In the genomic region with DNA sequence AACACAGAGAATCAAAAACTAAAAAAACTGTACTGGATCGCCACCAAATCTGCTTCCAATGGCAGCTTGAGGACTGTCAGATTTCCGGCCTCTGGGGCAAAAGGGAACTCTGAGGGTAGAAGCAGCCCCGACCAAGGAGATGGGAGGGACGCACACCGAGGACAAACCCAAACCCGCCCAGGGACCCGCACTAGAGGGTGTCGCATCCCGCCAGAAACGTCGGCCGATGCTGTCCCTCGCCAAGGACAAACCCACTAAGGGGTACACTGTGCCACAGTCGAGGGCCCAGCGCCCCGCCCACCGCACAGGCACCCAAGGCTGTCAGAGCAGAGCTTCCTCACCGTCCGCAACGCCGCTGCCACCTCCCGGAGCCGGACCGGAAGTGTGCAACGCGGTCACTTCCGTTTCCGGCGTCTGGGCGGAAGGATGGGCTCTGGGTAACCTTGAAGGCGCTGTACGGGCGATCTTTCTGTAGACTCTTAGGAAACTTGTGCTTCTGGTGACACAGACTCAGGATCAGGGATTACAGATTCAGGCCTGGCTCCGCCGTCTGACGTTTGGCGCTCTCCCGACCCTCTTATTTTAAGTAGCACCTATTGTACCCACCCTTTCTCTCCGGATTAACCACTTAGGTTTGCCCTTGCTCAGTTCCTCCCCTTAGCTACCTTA, we compare ENCODE assay signal across 8 mouse cellular contexts. TPM values are rescaled to one million over a fixed set of nuclear protein-coding genes. Genes with fewer than 3 reads are reported as not detected.
DNase-seq lines count a peak whose midpoint lies in the region; ATAC-seq lines count a peak whose summit lies in the region.

A gene (minus strand): TSS at position 416 of the 669 bp plus-strand sequence.

- H3K27me3 ChIP-seq in forebrain, embryonic 14.5 days (replicated peaks; ENCODE audit: control insufficient read depth, insufficient read depth, low read length), result no peaks in the 10 kb centered on the region
- H3K27me3 ChIP-seq in neural tube, embryonic 15.5 days (replicated peaks), result no peaks in the 10 kb centered on the region; the same call in 1 of the 2 replicates

- DNase-seq in ES-CJ7 (ENCODE audit: low read depth, low spot score), result peak; percentile 88
- peak; percentile 86 for DNase-seq in cerebellum, adult 11 months
- DNase-seq in forebrain, embryonic 14.5 days (ENCODE audit: low spot score), result peak; percentile 91
- DNase-seq in heart, postnatal 14 days, result peak; percentile 91 to 94
- peak; percentile 91 for DNase-seq in layer of hippocampus, adult 11-12 months (ENCODE audit: low spot score)
- DNase-seq in lung, adult 18-20 months, result peak; percentile 89 to 91
- DNase-seq in testis, postnatal 14 days (ENCODE audit: low spot score), result peak; percentile 89

- peak within 1 kb of the TSS; percentile 70 for H3K9ac ChIP-seq in forebrain, embryonic 14.5 days (ENCODE audit: low read length)
- H3K9ac ChIP-seq in neural tube, embryonic 15.5 days (replicated peaks), result peak within 1 kb of the TSS; percentile 78

- peak within 1 kb of the TSS; percentile 81 for H3K27ac ChIP-seq in forebrain, embryonic 14.5 days (ENCODE audit: low read depth, low read length)
- H3K27ac ChIP-seq in neural tube, embryonic 15.5 days (replicated peaks), result peak within 1 kb of the TSS; percentile 95

- H3K36me3 ChIP-seq in forebrain, embryonic 14.5 days (ENCODE audit: control insufficient read depth, insufficient read depth, low read length), result peaks cover 16% of the 10 kb centered on the region
- H3K36me3 ChIP-seq in neural tube, embryonic 15.5 days, result peaks cover 9% of the 10 kb centered on the region

- WGBS in forebrain, embryonic 14.5 days, result under 1% methylated on average over 39 of the region's 39 CpGs
- under 1% methylated on average over 39 of the region's 39 CpGs for WGBS in neural tube, embryonic 15.5 days

- H3K4me1 ChIP-seq in forebrain, embryonic 14.5 days (ENCODE audit: control insufficient read depth, insufficient read depth, low read length), result peaks cover 18% of the 10 kb centered on the region
- peaks cover 34% of the 10 kb centered on the region for H3K4me1 ChIP-seq in neural tube, embryonic 15.5 days

- peak; percentile 99 for ATAC-seq in forebrain, embryonic 14.5 days
- ATAC-seq in neural tube, embryonic 15.5 days (ENCODE audit: low FRiP score), result peak; percentile 99

- intact Hi-C loops in heart, postnatal 14 days (cut with DNase I), result no loop called here

- H3K4me2 ChIP-seq in forebrain, embryonic 14.5 days (ENCODE audit: low read length), result peak within 1 kb of the TSS; percentile 74
- H3K4me2 ChIP-seq in neural tube, embryonic 15.5 days, result peak within 1 kb of the TSS; percentile 90

- H3K4me3 ChIP-seq in forebrain, embryonic 14.5 days (ENCODE audit: low read depth, low read length), result peak within 1 kb of the TSS; percentile 63
- peak within 1 kb of the TSS; percentile 87 for H3K4me3 ChIP-seq in neural tube, embryonic 15.5 days (replicated peaks)

- no peaks in the 10 kb centered on the region for H3K9me3 ChIP-seq in forebrain, embryonic 14.5 days (replicated peaks; ENCODE audit: control insufficient read depth, low read length)
- H3K9me3 ChIP-seq in neural tube, embryonic 15.5 days (replicated peaks), result no peaks in the 10 kb centered on the region

RNA-seq across cellular contexts. Expression of the gene that starts here (rescaled TPM):
- polyA plus RNA-seq in forebrain, embryonic 14.5 days (2014; fragmentation: Nextera tagmentation; extraction: Ambion mirVana), result 134 and 138 TPM in 2 replicates
- 10 to 100 TPM; 47.8 to 52.9 TPM for total RNA-seq in heart, postnatal 14 days (2021)
- 109 and 115 TPM in 2 replicates for polyA plus RNA-seq in neural tube, embryonic 15.5 days (2015; fragmentation: Nextera tagmentation; extraction: Ambion mirVana)

Comparison
In these comparisons a context has a peak if more than half of its experiments do, and no peak if none do; other contexts are left out.
1. Peak in every context shown above with its lines: DNase-seq, ATAC-seq, H3K4me3 ChIP-seq and H3K27ac ChIP-seq.